In the genomic region with DNA sequence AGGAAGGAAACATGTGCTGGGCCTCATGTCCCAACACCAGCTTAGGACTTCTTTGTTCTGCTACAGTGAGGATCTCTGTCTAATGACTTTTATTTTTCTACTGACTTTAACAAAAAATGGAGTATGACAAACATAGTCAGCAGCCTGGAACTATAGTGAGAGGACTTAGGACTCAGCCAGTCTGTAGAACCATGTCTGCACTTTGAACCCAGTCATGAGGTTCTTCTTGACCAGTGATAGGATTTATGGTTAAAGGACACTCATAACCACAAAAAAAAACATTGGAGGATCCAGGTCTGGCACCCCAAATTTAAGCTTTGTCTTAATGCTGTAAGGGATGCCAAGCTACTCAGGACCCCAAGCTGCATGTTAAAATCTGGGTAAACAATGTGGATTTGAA, we compare ENCODE assay signal across 19 mouse cellular contexts.
"Had no signal": no experiment of that assay in that cellular context is flagged by ENCODE, and none has a peak within 500 bp of the region (broad histone marks: within the 10 kb centered on the region; RNA-seq: fewer than 3 reads in every experiment).

No protein-coding gene starts in this region.

- H3K4me2 ChIP-seq: lung, embryonic 14.5 days; midbrain, embryonic 12.5 days; neural tube, embryonic 13.5 days; neural tube, embryonic 15.5 days had no signal

- H3K9me3 ChIP-seq: midbrain, embryonic 10.5 days; midbrain, embryonic 12.5 days; neural tube, embryonic 13.5 days; neural tube, embryonic 15.5 days had no signal

- H3K27me3 ChIP-seq: midbrain, embryonic 12.5 days; neural tube, embryonic 13.5 days; neural tube, embryonic 15.5 days had no signal

- DNase-seq: lung, adult 18-20 months; lung, embryonic 14.5 days; lung, postnatal 10 days; lung, postnatal 4 days; midbrain, embryonic 14.5 days; retina, postnatal 1 day; right cerebral cortex, adult 18-20 months; right cerebral cortex, postnatal 25 days; right cerebral cortex, postnatal 4 days; spleen, adult 18-20 months; thymus, adult 18-20 months; thymus, postnatal 14 days; thymus, postnatal 36 days had no signal

- H3K9ac ChIP-seq: lung, embryonic 14.5 days; midbrain, embryonic 12.5 days; neural tube, embryonic 13.5 days; neural tube, embryonic 15.5 days had no signal

- H3K27ac ChIP-seq: midbrain, embryonic 10.5 days; midbrain, embryonic 12.5 days; neural tube, embryonic 13.5 days; neural tube, embryonic 15.5 days had no signal

- ATAC-seq: midbrain, embryonic 16.5 days had no signal

- H3K4me3 ChIP-seq: midbrain, embryonic 10.5 days; midbrain, embryonic 12.5 days; myocyte; neural tube, embryonic 13.5 days; neural tube, embryonic 15.5 days had no signal

- H3K36me3 ChIP-seq: midbrain, embryonic 10.5 days; midbrain, embryonic 12.5 days; neural tube, embryonic 13.5 days; neural tube, embryonic 15.5 days had no signal

- H3K4me1 ChIP-seq: midbrain, embryonic 10.5 days; midbrain, embryonic 12.5 days; neural tube, embryonic 15.5 days had no signal
